Mouse (Mus musculus) layer of hippocampus, postnatal 36 days (tissue): ENCODE results near the gene Tacc3. TPM values are rescaled to one million over a fixed set of nuclear protein-coding genes. Genes with fewer than 3 reads are reported as not detected.

Experiments
- DNase-seq, 2 experiments: peaks; one replicate each; pipeline ENCODE4 v3.0.0; 2022
- total RNA-seq, 2 experiments: library from RNA; stranded (reverse); gene quantifications; 2 replicates each; pipeline ENCODE4 v1.2.3; 2021

The Tacc3 gene
- total RNA-seq, result 1 to 10 TPM; 3.8 to 5.2 TPM

- DNase-seq, result peak; percentile 99
Observed at GRCm38 (mm10) chr5:33657787-33658663, at the start of gene Tacc3, which contains the start of gene Tmem129. Gene Tacc3 (plus strand): TSS chr5:33658128. Gene Tmem129 (minus strand): TSS chr5:33658416.

GRCm38 (mm10) chr5:33609226-33609625, 48.7 kb upstream of the Tacc3 start:
- DNase-seq, result no peak

GRCm38 (mm10) chr5:33611795-33612194, 46.1 kb upstream of the Tacc3 start:
- DNase-seq, result no peak

- DNase-seq, result no peak
Observed at GRCm38 (mm10) chr5:33614391-33614790, 43.5 kb upstream of the Tacc3 start.

GRCm38 (mm10) chr5:33622671-33623070, 35.3 kb upstream of the Tacc3 start:
- no peak for DNase-seq

GRCm38 (mm10) chr5:33623766-33624165, 34.2 kb upstream of the Tacc3 start:
- DNase-seq, result no peak

- DNase-seq, result no peak
Observed at GRCm38 (mm10) chr5:33627968-33628367, 30.0 kb upstream of the Tacc3 start.

- no peak for DNase-seq
Observed at GRCm38 (mm10) chr5:33628820-33629300, 29.1 kb upstream of the Tacc3 start.

GRCm38 (mm10) chr5:33629301-33629987, 28.5 kb upstream of the Tacc3 start, which contains the start of the genes Fam53a and Gm9903:
Gene Fam53a (minus strand): TSS chr5:33629635.
Gene Gm9903 (plus strand): TSS chr5:33629925.
- peak; percentile 100 for DNase-seq

- no peak for DNase-seq
Observed at GRCm38 (mm10) chr5:33630061-33630460, 27.9 kb upstream of the Tacc3 start.

- DNase-seq, result no peak
Observed at GRCm38 (mm10) chr5:33630615-33631014, 27.3 kb upstream of the Tacc3 start.

- no peak for DNase-seq
Observed at GRCm38 (mm10) chr5:33632526-33632925, 25.4 kb upstream of the Tacc3 start.

GRCm38 (mm10) chr5:33635361-33635760, 22.6 kb upstream of the Tacc3 start:
- DNase-seq, result no peak

- no peak for DNase-seq
Observed at GRCm38 (mm10) chr5:33637606-33638350, 20.1 kb upstream of the Tacc3 start.

GRCm38 (mm10) chr5:33638826-33639225, 19.1 kb upstream of the Tacc3 start:
- DNase-seq, result no peak

GRCm38 (mm10) chr5:33640652-33641051, 17.3 kb upstream of the Tacc3 start:
- peak in 1 of 2 experiments; percentile 45 for DNase-seq

- no peak for DNase-seq
Observed at GRCm38 (mm10) chr5:33651017-33651416, 6.9 kb upstream of the Tacc3 start.

GRCm38 (mm10) chr5:33651541-33651920, 6.4 kb upstream of the Tacc3 start:
- no peak for DNase-seq

- DNase-seq, result peak; percentile 97
Observed at GRCm38 (mm10) chr5:33651921-33652782, 5.8 kb upstream of the Tacc3 start, which contains the start of gene Slbp. Gene Slbp (minus strand): TSS chr5:33652574.

- no peak for DNase-seq
Observed at GRCm38 (mm10) chr5:33652783-33653173, 5.2 kb upstream of the Tacc3 start.

- no peak for DNase-seq
Observed at GRCm38 (mm10) chr5:33654424-33654823, 3.5 kb upstream of the Tacc3 start.
